Mouse (Mus musculus) urinary bladder, postnatal 4 days (tissue): ENCODE measurements around the gene Tle2.

Source experiments
- DNase-seq, 2 experiments: peaks; one replicate each; pipeline ENCODE4 v3.0.0; 2021 to 2022; ENCODE audit warnings: low spot score in 2 of 2

The Tle2 gene

DNA sequence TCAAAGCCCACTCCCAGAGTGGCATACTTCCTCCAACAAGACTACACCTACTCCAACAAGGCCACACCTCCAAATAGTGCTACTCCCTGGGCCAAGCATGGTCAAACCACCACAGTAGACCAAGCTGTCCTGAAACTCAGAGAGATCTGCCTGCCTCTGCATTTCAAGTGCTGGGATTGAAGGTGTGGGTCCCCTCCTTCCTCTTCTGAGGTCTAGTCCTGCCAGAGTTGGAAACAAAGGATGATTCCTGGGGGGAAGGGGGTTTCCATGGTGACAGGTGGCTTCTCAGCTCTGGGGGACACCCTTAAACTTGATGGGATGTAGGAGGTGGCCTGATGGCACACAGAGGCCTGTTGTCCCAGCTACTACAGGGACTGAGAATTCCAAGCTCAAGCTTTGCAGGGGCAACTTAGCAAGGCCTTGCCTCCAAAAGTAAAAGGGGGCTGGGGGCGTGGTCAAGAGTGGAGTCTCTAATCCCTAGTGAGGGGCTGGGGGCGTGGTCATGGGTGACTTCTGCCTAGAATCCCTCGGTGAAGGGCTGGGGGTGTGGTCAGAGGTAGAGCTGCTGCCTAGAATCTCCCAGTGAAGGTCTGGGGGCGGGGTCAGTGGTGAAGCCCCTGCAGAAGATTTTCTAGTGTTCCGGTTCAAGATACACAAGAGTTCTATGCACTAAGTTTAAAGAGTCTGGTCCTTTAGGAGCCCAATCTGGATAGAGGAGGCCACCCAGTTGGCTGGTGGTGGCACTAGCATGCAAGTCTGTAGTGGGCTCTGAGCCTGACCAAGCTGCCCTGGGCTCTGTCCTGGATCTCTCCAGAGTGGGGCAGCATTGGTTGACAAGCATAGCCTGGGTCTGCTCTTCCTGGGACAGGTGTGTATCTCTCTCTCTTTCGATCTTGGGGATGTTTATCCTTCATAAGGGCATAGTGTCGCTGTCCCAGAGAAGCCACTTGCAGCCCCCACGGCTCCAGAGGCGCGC lies at the start of gene Tle2:
Tle2 (plus strand) TSS at position 481 of the 976 bp plus-strand sequence.
- no peak for DNase-seq

- no peak for DNase-seq
Measured at GRCm38 (mm10) chr10:81525017-81525694, 49.2 kb upstream of the Tle2 start.

DNA sequence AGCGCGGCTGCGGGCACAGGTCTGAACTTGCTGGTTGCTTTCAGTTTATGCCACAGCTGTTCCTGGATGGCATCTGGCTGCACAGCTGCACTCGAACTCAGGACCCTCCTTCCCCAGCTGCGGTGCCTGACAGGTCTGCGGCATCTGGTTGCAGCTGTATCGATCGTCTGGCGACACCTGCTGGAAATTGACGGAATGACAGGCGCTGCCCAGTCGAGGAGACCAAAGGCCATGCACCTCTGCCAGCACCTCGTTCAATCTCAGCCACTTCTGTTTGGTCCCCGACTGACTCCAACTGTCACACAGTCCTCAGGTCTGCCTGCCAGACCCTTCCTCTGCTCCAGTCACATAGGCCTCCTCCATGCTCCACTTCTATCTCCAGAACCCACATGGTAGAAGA lies 47.6 kb upstream of the Tle2 start:
- DNase-seq = peak; percentile 66 to 88

GRCm38 (mm10) chr10:81534826-81535225 lies 39.5 kb upstream of the Tle2 start:
- DNase-seq = no peak

DNA sequence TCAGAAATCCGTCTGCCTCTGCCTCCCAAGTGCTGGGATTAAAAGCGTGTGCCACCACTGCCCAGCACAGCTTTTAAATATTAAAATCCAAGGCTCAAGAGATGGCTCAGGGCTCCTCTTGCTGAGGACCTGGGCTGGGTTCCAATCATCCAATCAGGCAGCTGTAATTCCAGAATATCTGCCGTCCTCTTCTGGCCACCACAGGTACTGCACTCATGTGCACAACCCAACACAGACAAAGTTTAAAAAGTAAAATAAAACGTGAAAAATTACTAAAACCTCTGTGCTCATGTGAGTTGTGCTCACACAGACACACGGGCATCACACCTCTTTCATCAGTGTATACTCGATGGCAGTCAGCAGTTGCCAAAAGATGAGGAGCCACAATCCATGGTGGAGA lies 37.6 kb upstream of the Tle2 start:
- DNase-seq = no peak

DNA sequence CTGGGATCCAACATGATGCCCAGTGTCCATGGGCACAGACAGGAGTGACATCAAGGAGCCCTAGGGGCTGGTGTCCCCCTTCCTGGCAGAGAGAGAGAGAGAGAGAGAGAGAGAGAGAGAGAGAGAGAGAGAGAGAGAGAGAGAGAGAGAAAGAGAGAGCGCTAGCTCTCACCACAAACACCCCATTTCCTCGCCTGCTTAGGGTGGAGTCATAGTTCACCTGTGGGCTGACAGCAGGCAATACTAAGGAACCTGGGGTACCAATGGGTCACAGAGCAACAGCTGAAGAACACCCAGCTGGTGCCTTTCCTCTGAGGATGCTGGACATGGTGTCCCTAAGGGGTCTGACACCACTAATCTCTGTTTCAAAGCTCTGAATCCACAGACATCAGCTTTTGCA lies 36.9 kb upstream of the Tle2 start:
- DNase-seq = no peak

DNA sequence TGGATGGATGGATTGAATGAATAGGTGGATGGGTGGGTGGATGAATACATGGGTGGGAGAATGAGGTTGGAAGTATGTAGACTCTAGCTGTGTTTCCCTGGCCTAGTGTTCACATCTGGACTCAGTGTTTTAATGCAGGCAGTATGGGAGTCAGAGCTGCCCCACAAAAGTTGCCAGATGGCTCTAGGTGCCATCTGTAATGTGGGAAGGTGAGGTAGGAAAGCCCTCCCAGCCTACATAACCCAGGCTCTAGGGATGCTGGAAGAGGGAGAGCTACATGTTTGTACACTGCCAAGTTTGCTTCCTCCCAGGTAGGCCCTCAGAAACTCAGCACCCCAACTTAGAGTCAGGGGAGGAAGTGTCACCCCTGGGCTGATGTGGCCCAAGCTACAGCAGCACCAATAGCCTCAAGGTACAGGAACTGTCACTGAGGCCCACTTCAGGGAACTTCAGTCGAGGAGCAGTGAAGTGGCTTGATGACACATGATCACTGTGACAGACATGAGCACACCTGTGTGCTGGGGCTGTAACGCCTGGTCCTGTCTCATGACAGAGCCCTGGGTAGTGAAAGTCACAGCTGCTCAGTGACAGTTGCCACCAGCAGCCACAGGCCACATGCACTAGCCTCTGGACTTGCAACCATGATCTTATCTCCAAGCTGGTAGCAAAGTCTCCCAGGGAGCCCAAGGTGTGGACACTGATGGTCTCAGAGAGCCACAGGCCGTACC lies 35.9 kb upstream of the Tle2 start:
- DNase-seq = no peak

- DNase-seq = no peak
Measured at GRCm38 (mm10) chr10:81541363-81541762, 33.0 kb upstream of the Tle2 start.

- DNase-seq = no peak
Measured at GRCm38 (mm10) chr10:81541803-81542202, 32.6 kb upstream of the Tle2 start.

DNA sequence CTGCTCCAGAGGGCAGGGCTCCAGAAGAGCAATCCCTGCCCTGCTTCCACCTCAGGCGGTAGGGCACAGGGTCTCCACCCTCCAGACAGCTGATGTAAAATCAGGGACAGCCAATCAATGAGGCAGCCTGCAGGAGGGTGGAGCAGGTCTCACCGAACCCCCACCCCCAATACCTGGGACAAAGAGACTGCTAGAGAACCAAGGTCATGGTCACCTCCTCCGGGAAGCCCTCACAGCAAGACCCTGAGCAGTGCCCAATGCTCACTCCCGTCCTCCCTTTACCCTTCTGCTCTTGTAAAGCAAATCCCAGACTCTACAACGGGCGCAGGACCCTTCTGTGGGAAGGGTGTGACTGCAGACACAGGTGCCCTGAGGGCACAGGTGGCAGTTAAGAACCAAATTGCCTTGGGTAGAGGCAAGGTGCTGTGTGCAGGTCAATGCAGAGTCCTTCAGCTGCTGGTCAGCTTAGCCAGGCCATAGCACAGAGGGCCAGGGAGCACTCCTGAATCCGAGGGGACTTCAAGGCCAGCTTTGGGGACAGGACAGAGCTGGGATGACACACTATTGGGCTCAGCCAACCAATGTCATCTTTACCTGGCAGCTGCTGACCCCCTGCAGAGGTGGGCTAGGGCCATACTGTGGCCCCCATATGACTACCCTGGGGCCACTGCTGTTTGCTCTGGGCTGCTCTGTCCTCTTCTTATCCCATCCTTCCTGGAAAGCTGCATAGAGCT lies 31.5 kb upstream of the Tle2 start:
- no peak for DNase-seq

DNA sequence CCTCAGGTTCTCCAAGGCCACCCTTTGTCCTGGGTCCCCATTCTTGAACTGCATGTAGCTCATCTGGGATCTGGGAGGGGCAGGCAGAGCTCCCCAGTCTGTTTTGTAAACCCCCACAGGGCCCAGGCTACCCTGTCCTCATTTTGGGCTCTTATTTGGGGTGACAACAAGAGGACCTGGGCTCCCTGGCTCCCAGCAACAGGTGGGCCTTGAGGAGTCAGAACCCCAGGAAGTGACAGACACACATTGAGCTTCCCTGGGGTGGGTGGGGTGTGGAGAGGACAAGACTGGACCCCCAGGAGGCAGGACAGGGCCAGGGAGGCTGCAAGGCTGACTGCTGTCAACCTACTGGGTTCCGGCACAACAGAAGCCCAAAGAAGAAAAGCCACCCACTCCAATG lies 30.7 kb upstream of the Tle2 start:
- no peak for DNase-seq

GRCm38 (mm10) chr10:81544296-81545160 lies 29.8 kb upstream of the Tle2 start:
- DNase-seq = no peak

DNA sequence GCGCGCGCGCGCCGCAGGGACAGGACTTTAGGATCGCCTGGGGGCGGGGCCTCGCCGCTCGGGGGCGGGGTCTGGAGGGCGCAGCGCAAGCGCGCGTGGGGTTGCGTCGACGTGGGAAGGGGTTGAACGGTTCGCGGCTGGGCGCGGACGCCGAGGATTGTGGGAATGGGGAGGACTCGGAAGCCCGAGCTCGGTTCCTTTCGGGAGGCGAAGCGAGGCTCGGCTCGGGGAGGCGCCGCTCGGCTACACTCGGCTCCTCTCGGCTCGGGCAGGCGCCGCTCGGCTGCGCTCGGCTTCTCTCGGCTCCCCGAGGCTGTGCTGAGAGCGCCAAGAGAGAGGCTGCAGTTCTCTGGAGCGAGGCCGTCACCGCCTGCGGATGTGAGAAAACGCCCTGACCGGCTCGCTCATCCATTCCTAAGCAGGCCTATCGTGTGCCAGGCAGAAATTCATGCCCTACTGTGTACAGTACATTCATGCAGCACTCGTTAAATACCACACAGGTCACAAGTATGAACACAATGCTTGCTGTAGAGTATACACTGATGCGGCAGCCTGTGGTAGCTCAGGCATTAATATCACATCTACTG lies 29.1 kb upstream of the Tle2 start, which contains the start of gene Gna11:
Gna11 (minus strand) TSS at position 30 of the 587 bp plus-strand sequence.
- peak; percentile 100 for DNase-seq

GRCm38 (mm10) chr10:81546332-81546731 lies 28.0 kb upstream of the Tle2 start:
- DNase-seq = no peak

DNA sequence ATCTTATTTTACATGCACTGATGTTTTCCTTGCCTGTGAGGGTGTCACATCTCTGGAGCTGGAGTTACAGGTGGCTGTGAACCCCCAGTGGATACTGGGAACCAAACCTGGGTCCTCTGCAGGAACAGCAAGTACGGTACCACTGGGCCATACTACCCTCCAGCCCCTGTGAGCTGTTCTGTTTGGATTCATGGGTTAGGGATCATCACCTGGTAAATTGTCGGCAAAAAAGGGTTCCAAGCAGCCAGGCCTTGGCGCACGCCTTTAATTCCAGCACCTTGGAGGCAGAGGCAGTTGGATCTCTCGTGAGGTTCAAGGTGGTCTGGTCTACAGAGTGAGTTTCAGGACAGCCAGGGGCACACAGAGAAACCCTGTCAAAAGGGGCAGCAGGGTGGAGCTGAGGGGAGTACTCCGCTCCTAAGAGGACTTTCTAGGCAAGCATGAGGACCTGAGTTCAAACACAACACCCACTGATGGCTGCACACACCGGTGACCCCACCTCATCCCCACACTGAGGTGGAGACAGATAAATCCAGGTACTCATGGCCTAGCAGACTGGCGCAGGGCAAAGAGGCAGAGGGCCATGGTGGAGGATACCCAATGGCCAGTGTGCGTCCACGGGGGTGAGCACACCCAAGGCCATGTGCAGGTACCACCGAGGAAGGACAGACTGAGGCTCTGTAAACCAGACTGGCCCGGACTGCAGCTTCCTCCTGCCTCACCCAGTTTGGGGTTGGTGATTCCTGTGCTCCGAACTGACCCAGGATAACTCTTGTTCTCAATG lies 27.4 kb upstream of the Tle2 start:
- DNase-seq = no peak

DNA sequence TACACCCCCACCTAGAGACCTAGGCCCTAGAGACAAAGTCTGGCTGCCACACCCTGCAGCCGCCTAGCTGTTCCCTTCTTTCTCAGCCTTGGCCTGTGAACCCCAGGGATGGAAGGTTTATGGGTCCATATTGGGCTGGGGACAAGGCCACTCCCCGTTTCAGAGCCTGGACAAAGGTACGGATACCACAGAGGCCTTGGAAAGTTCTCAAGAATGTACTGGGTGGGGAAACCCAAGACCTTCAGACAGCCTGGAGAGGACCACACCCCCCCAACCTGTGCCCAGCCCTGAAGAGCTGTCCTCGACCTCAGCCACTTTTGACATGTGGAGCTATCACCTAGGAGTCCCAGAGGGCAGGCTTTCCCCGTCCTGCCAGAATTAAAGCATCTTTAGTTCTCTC lies 25.4 kb upstream of the Tle2 start:
- DNase-seq = no peak

DNA sequence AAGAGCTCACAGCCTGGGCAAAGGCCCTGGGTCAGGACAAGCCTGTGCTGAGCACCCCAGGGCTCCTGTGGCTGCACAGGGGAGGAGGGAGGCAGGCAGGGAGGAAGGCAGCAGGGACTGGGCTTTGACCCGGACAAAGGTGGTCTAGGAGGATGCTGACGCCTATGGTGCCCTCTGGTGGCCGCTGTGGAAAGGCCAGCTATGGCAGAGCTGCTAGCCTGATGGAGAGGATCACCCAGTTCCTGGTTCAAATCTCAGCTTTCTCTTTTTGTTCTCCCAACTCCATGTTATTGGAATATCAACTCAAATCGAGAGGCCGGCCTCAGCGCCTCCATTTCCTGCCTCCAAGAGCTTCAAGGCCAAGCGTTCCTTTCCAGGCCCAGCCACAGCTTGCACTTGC lies 24.1 kb upstream of the Tle2 start:
- no peak for DNase-seq

DNA sequence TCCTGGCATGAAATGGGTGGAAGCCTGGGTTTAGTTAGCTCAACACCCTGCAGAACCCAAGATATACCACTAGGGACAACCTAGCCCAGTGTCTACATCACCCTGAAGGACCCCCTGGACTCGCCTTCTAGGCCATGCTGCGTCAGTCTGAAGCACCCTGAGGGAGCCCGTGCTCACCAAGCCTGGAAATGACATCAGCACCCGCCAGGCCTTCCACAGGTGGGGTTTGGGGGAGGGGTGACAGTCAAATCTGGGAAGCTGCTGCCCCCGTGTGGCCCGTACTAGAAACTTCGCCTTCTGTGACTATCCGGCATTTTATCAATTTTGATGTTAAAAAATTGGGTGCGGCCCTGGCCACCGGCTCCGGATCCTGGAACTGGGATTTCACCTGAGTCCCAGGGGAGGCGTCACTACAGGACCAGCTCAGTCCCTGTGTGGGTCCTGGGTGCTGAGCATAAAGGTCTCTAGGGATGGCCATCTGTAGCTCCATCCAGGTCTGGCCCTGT lies 22.7 kb upstream of the Tle2 start:
- peak; percentile 82 to 86 for DNase-seq

- DNase-seq = no peak
Measured at GRCm38 (mm10) chr10:81553232-81553631, 21.1 kb upstream of the Tle2 start.
